Mouse (Mus musculus): ENCODE measurements at regions not wholly inside any gene's neighbourhood (a gene's known extent, or its start where the extent isn't known, plus 50 kb on each side); places are given as distances from the start of the nearest gene placed in this dataset.

GRCm38 (mm10) chr13:35079685-35080084 lies 52.8 kb upstream of the Eci2 start:
- no peaks in the 10 kb centered on the region for H3K4me1 ChIP-seq (ENCODE audit: control insufficient read depth, insufficient read depth, low read length)
- H3K9ac ChIP-seq (ENCODE audit: low read depth, low read length) = no peak overlapping the region

GRCm38 (mm10) chr13:35085386-35085785 lies 58.5 kb upstream of the Eci2 start:
- Histone ChIP-seq H3K36me3 (ENCODE audit: control insufficient read depth, insufficient read depth, low read length) (no peaks in the 10 kb centered on the region), H3K9ac (ENCODE audit: low read depth, low read length) (no peak overlapping the region), H3K27ac (ENCODE audit: low read length) (no peak overlapping the region), H3K4me3 (ENCODE audit: low read depth, low read length) (no peak overlapping the region), H3K4me1 (ENCODE audit: control insufficient read depth, insufficient read depth, low read length) (no peaks in the 10 kb centered on the region), H3K9me3 (replicated peaks; ENCODE audit: control insufficient read depth, low read length, poor library complexity, severe bottlenecking) (0 out of 2 replicates have a peak, but pooled peaks cover 3% of the 10 kb centered on the region), H3K27me3 (ENCODE audit: control insufficient read depth, insufficient read depth, low read depth, low read length) (no peaks in the 10 kb centered on the region), H3K4me2 (ENCODE audit: low read length) (no peak overlapping the region)
- ATAC-seq = no peak
- WGBS = 77% methylated on average over 3 of the region's 3 CpGs

More at GRCm38 (mm10) chr13:35079685-35080084, 52.8 kb upstream of the Eci2 start:
- H3K27ac ChIP-seq (ENCODE audit: low read length) = no peak overlapping the region
- ATAC-seq = no peak
- 74% methylated on average over 2 of the region's 2 CpGs for WGBS
- H3K4me3 ChIP-seq (ENCODE audit: low read depth, low read length) = no peak overlapping the region
- no peaks in the 10 kb centered on the region for H3K27me3 ChIP-seq (ENCODE audit: control insufficient read depth, insufficient read depth, low read depth, low read length)
- 0 out of 2 replicates have a peak, but pooled peaks cover 3% of the 10 kb centered on the region for H3K9me3 ChIP-seq (replicated peaks; ENCODE audit: control insufficient read depth, low read length, poor library complexity, severe bottlenecking)
- H3K36me3 ChIP-seq (ENCODE audit: control insufficient read depth, insufficient read depth, low read length) = no peaks in the 10 kb centered on the region
- H3K4me2 ChIP-seq (ENCODE audit: low read length) = no peak overlapping the region

DNA sequence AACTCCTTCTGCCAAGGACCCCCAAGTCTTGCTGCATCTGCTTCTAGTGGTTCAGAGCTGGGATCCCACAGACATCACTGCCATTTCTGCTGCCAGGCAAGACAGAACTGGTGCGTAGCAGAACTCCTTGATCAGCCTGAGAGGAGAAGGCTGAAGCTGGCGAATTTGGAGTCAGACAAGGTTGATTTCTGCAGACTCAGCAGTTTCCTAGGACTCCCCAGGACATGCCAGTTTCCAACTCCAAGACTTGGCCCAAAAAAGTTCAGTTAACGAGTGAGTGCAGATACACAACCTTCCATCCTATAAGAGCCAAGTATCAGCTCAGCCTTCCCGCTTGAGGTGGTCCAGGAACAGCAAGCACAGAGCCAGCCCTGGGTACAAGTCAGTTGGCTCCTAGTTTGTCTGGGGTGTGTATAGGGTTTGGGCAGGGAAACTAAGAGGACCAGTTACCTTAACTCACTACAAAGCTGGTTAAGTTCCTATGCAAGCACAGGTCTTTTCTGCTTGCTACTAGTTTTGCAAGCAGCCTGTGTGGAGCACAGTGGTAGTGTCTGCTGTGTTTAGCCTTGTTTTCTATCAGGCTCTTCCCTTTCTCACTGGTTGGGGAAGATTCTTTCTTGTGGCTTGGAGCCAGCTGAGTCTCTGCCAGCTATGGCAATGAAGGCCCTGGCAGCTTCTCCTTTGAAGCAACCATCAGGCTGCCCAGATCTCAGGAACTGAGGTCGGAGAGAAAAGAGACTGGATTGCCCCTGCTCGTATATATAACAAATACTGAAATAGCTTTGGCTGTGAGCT lies 60.5 kb upstream of the Eci2 start:
- Histone ChIP-seq H3K9ac (ENCODE audit: low read depth, low read length) (no peak overlapping the region), H3K9me3 (replicated peaks; ENCODE audit: control insufficient read depth, low read length, poor library complexity, severe bottlenecking) (0 out of 2 replicates have a peak, but pooled peaks cover 3% of the 10 kb centered on the region), H3K36me3 (ENCODE audit: control insufficient read depth, insufficient read depth, low read length) (no peaks in the 10 kb centered on the region), H3K4me1 (ENCODE audit: control insufficient read depth, insufficient read depth, low read length) (no peaks in the 10 kb centered on the region), H3K27ac (ENCODE audit: low read length) (no peak overlapping the region), H3K27me3 (ENCODE audit: control insufficient read depth, insufficient read depth, low read depth, low read length) (no peaks in the 10 kb centered on the region), H3K4me2 (ENCODE audit: low read length) (no peak overlapping the region), H3K4me3 (ENCODE audit: low read depth, low read length) (no peak overlapping the region)
- ATAC-seq = no peak
- WGBS = 78% methylated on average over 6 of the region's 6 CpGs

DNA sequence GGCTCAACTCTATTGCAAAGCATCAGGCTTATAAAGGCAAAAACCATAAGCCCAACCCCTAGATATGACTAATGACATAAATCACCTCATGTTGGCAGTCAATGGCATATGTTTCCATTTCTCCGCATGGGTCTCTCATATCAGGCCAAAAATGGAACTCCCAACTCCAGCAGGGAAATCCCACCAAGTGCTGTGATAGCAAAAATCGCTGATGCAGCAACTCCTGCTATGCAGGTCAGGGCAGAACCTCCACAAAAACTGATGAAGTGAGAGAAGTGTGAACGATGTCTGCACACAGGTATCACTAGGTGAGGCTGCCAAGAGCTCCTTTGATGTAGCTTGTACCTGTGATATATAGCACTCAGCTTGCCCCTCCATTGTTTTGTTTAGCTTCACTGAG lies 64.3 kb upstream of the Eci2 start:
- Histone ChIP-seq H3K4me1 (ENCODE audit: control insufficient read depth, insufficient read depth, low read length) (no peaks in the 10 kb centered on the region), H3K9ac (ENCODE audit: low read depth, low read length) (no peak overlapping the region), H3K36me3 (ENCODE audit: control insufficient read depth, insufficient read depth, low read length) (no peaks in the 10 kb centered on the region), H3K27me3 (ENCODE audit: control insufficient read depth, insufficient read depth, low read depth, low read length) (no peaks in the 10 kb centered on the region), H3K27ac (ENCODE audit: low read length) (no peak overlapping the region), H3K9me3 (replicated peaks; ENCODE audit: control insufficient read depth, low read length, poor library complexity, severe bottlenecking) (no peaks in the 10 kb centered on the region), H3K4me2 (ENCODE audit: low read length) (no peak overlapping the region), H3K4me3 (ENCODE audit: low read depth, low read length) (no peak overlapping the region)
- WGBS = 88% methylated on average over 3 of the region's 3 CpGs
- ATAC-seq = no peak

- H3K36me3 ChIP-seq (ENCODE audit: control insufficient read depth, insufficient read depth, low read length) = no peaks in the 10 kb centered on the region
- H3K4me1 ChIP-seq (ENCODE audit: control insufficient read depth, insufficient read depth, low read length) = no peaks in the 10 kb centered on the region
- H3K4me2 ChIP-seq (ENCODE audit: low read length) = no peak overlapping the region
- no peak for ATAC-seq
- H3K27ac ChIP-seq (ENCODE audit: low read length) = no peak overlapping the region
- 26% methylated on average over 1 of the region's 1 CpGs for WGBS
- H3K4me3 ChIP-seq (ENCODE audit: low read depth, low read length) = no peak overlapping the region
- no peak overlapping the region for H3K9ac ChIP-seq (ENCODE audit: low read depth, low read length)
- no peaks in the 10 kb centered on the region for H3K9me3 ChIP-seq (replicated peaks; ENCODE audit: control insufficient read depth, low read length, poor library complexity, severe bottlenecking)
- no peaks in the 10 kb centered on the region for H3K27me3 ChIP-seq (ENCODE audit: control insufficient read depth, insufficient read depth, low read depth, low read length)
Measured at GRCm38 (mm10) chr13:35119782-35120181, 92.9 kb upstream of the Eci2 start.

DNA sequence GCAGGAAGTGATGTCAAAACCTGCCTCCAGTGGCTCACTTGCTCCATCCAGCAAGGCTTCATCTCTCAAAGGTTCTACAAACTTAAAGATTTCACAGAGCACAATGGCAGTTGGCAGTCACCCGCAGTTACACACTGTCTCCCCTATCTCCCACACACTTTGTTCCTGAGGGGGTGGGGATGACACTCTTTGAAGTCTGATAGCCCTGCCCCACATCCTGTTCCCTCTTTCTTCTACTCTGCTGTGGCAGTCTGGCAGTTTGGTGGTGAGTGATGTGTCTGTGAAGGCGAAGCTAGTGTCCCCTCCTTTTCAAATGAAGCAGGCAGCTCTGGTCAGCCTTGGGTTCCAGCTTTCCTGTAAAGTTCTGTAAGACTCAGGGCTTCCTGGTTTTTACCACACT lies 102.6 kb upstream of the Eci2 start:
- Histone ChIP-seq H3K4me3 (ENCODE audit: low read depth, low read length) (no peak overlapping the region), H3K9me3 (replicated peaks; ENCODE audit: control insufficient read depth, low read length, poor library complexity, severe bottlenecking) (no peaks in the 10 kb centered on the region), H3K4me1 (ENCODE audit: control insufficient read depth, insufficient read depth, low read length) (no peaks in the 10 kb centered on the region), H3K36me3 (ENCODE audit: control insufficient read depth, insufficient read depth, low read length) (no peaks in the 10 kb centered on the region), H3K9ac (ENCODE audit: low read depth, low read length) (no peak overlapping the region), H3K27me3 (ENCODE audit: control insufficient read depth, insufficient read depth, low read depth, low read length) (no peaks in the 10 kb centered on the region), H3K4me2 (ENCODE audit: low read length) (no peak overlapping the region), H3K27ac (ENCODE audit: low read length) (no peak overlapping the region)
- ATAC-seq = no peak
- 76% methylated on average over 2 of the region's 2 CpGs for WGBS

GRCm38 (mm10) chr13:35131272-35132185 lies 104.6 kb upstream of the Eci2 start:
- no peak overlapping the region for H3K27ac ChIP-seq (ENCODE audit: low read length)
- no peaks in the 10 kb centered on the region for H3K4me1 ChIP-seq (ENCODE audit: control insufficient read depth, insufficient read depth, low read length)
- no peaks in the 10 kb centered on the region for H3K9me3 ChIP-seq (replicated peaks; ENCODE audit: control insufficient read depth, low read length, poor library complexity, severe bottlenecking)
- no peak overlapping the region for H3K4me3 ChIP-seq (ENCODE audit: low read depth, low read length)
- no peak overlapping the region for H3K4me2 ChIP-seq (ENCODE audit: low read length)
- no peaks in the 10 kb centered on the region for H3K27me3 ChIP-seq (ENCODE audit: control insufficient read depth, insufficient read depth, low read depth, low read length)
- no peaks in the 10 kb centered on the region for H3K36me3 ChIP-seq (ENCODE audit: control insufficient read depth, insufficient read depth, low read length)
- 74% methylated on average over 8 of the region's 8 CpGs for WGBS
- ATAC-seq = no peak
- H3K9ac ChIP-seq (ENCODE audit: low read depth, low read length) = no peak overlapping the region

- Histone ChIP-seq H3K36me3 (ENCODE audit: control insufficient read depth, insufficient read depth, low read length) (no peaks in the 10 kb centered on the region), H3K27ac (ENCODE audit: low read length) (no peak overlapping the region), H3K9ac (ENCODE audit: low read depth, low read length) (no peak overlapping the region), H3K4me1 (ENCODE audit: control insufficient read depth, insufficient read depth, low read length) (no peaks in the 10 kb centered on the region), H3K27me3 (ENCODE audit: control insufficient read depth, insufficient read depth, low read depth, low read length) (no peaks in the 10 kb centered on the region), H3K9me3 (replicated peaks; ENCODE audit: control insufficient read depth, low read length, poor library complexity, severe bottlenecking) (no peaks in the 10 kb centered on the region), H3K4me3 (ENCODE audit: low read depth, low read length) (no peak overlapping the region), H3K4me2 (ENCODE audit: low read length) (no peak overlapping the region)
- 87% methylated on average over 1 of the region's 1 CpGs for WGBS
- ATAC-seq = no peak
Measured at GRCm38 (mm10) chr13:35151629-35152028, 124.7 kb upstream of the Eci2 start.

GRCm38 (mm10) chr13:35159456-35159855 lies 132.6 kb upstream of the Eci2 start:
- no peak for ATAC-seq
- Histone ChIP-seq H3K36me3 (ENCODE audit: control insufficient read depth, insufficient read depth, low read length) (no peaks in the 10 kb centered on the region), H3K4me2 (ENCODE audit: low read length) (no peak overlapping the region), H3K4me3 (ENCODE audit: low read depth, low read length) (no peak overlapping the region), H3K27ac (ENCODE audit: low read length) (no peak overlapping the region), H3K9ac (ENCODE audit: low read depth, low read length) (no peak overlapping the region), H3K27me3 (ENCODE audit: control insufficient read depth, insufficient read depth, low read depth, low read length) (no peaks in the 10 kb centered on the region), H3K9me3 (replicated peaks; ENCODE audit: control insufficient read depth, low read length, poor library complexity, severe bottlenecking) (no peaks in the 10 kb centered on the region), H3K4me1 (ENCODE audit: control insufficient read depth, insufficient read depth, low read length) (no peaks in the 10 kb centered on the region)
- WGBS = 75% methylated on average over 3 of the region's 3 CpGs

Data from midbrain, embryonic 16.5 days (tissue).